Comparison of ENCODE assay signal across 8 mouse cellular contexts in the genomic region with DNA sequence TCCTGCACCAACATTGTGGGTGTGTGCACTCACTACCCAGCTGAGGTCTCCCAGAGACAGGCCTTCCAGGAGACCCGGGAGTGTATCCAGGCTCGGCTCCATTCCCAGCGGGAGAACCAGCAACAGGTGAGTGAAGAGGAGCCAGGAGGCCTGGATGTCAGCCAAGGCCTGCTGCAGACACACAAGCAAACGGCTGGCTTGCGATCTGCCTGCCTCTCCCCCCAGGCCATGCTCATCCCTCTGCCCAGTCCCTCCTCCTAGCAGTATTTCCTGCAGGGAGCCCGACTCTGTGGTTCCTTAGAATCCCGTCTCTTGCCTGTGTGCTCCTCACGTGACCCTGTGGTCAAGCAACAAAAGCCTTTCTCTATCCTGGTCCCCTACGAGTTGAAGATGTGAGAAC.
DNase-seq lines count a peak whose midpoint lies in the region; ATAC-seq and TF ChIP-seq lines count a peak whose summit lies in the region.

No protein-coding gene starts in this region.

- no peak for TF ChIP-seq CTCF in kidney, adult 2 months (conservative IDR thresholded peaks at IDR 0.05; ENCODE audit: insufficient read depth, insufficient read length, low read depth, low read length)

- no peak for TF ChIP-seq POLR2A in kidney, adult 2 months (IDR thresholded peaks at IDR 0.05; ENCODE audit: low read depth, low read length)

- DNase-seq in kidney, adult 2 months, result peak; percentile 70
- no peak for DNase-seq in kidney, postnatal 14 days
- DNase-seq in adrenal gland, postnatal 36 days, result peak; percentile 35 to 60
- DNase-seq in embryonic facial prominence, embryonic 10.5 days (ENCODE audit: low spot score), result no peak
- DNase-seq in embryo, embryonic 10 days (ENCODE audit: low spot score), result no peak
- no peak for DNase-seq in urinary bladder, adult 18-20 months (ENCODE audit: low spot score in 2 of 2)
- DNase-seq in adipocyte (ENCODE audit: low spot score), result no peak

- WGBS in kidney, adult 2 months, result 35% methylated on average over 9 of the region's 9 CpGs
- WGBS in embryonic facial prominence, embryonic 10.5 days, result 41% methylated on average over 9 of the region's 9 CpGs
- 39% methylated on average over 9 of the region's 9 CpGs for WGBS in intestine, embryonic 16.5 days

- no peak overlapping the region for H3K4me2 ChIP-seq in intestine, embryonic 16.5 days (ENCODE audit: low read depth, low read length)

- H3K9ac ChIP-seq in intestine, embryonic 16.5 days (ENCODE audit: low read depth, low read length), result no peak overlapping the region

- no peaks in the 10 kb centered on the region for H3K4me1 ChIP-seq in kidney, adult 2 months (ENCODE audit: control insufficient read depth, insufficient read depth, low read length)
- peaks cover 14% of the 10 kb centered on the region; the same call in 1 of the 2 replicates for H3K4me1 ChIP-seq in embryonic facial prominence, embryonic 10.5 days
- peaks cover 3% of the 10 kb centered on the region; the same call in 1 of the 2 replicates for H3K4me1 ChIP-seq in intestine, embryonic 16.5 days (ENCODE audit: control insufficient read depth, insufficient read depth, low read length)

- H3K27me3 ChIP-seq in kidney, adult 2 months (replicated peaks; ENCODE audit: control insufficient read depth, insufficient read depth, low read length), result no peaks in the 10 kb centered on the region
- 0 out of 2 replicates have a peak, but pooled peaks cover 4% of the 10 kb centered on the region for H3K27me3 ChIP-seq in embryonic facial prominence, embryonic 10.5 days (replicated peaks; ENCODE audit: low read depth, poor library complexity, severe bottlenecking)
- H3K27me3 ChIP-seq in intestine, embryonic 16.5 days (replicated peaks; ENCODE audit: control insufficient read depth, insufficient read depth, low read length), result no peaks in the 10 kb centered on the region

- no peak overlapping the region for H3K27ac ChIP-seq in kidney, adult 2 months (ENCODE audit: insufficient read depth, low read depth, low read length)
- H3K27ac ChIP-seq in embryonic facial prominence, embryonic 10.5 days (replicated peaks), result peak overlapping the region; percentile 7; the same call in 1 of the 2 replicates
- no peak overlapping the region for H3K27ac ChIP-seq in intestine, embryonic 16.5 days (ENCODE audit: low read length)

- no peaks in the 10 kb centered on the region for H3K9me3 ChIP-seq in embryonic facial prominence, embryonic 10.5 days
- H3K9me3 ChIP-seq in intestine, embryonic 16.5 days (ENCODE audit: control insufficient read depth, low read length), result no peaks in the 10 kb centered on the region

- ATAC-seq in intestine, embryonic 16.5 days, result peak; percentile 42; the same call in 1 of the 2 replicates

- no peaks in the 10 kb centered on the region for H3K36me3 ChIP-seq in kidney, adult 2 months (ENCODE audit: control insufficient read depth, insufficient read depth, low read length)
- no peaks in the 10 kb centered on the region for H3K36me3 ChIP-seq in embryonic facial prominence, embryonic 10.5 days (replicated peaks)
- no peaks in the 10 kb centered on the region for H3K36me3 ChIP-seq in intestine, embryonic 16.5 days (ENCODE audit: control insufficient read depth, insufficient read depth, low read length)

- H3K4me3 ChIP-seq in kidney, adult 2 months (ENCODE audit: insufficient read depth, low read depth, low read length), result no peak overlapping the region
- no peak overlapping the region for H3K4me3 ChIP-seq in embryonic facial prominence, embryonic 10.5 days
- H3K4me3 ChIP-seq in intestine, embryonic 16.5 days (ENCODE audit: low read length), result no peak overlapping the region

Comparison
In these comparisons a context has a peak if more than half of its experiments do, and no peak if none do; other contexts are left out.
1. DNase-seq: peak in kidney, adult 2 months (single experiment) and adrenal gland, postnatal 36 days (2 of 2); none in kidney, postnatal 14 days (single experiment), embryonic facial prominence, embryonic 10.5 days (single experiment), embryo, embryonic 10 days (single experiment), urinary bladder, adult 18-20 months (0 of 2) and adipocyte (single experiment).